Mouse (Mus musculus) midbrain, embryonic 16.5 days (tissue): ENCODE measurements at regions not wholly inside any gene's neighbourhood (a gene's known extent, or its start where the extent isn't known, plus 50 kb on each side); places are given as distances from the start of the nearest gene placed in this dataset.

Experiments
- ATAC-seq: fragments of 200-750 bp; cut with Nextera tagmentation; 2 replicates; pipeline ENCODE4 v1.8.0; 2017; ENCODE audit warnings: moderate TSS enrichment
- H3K27ac ChIP-seq: fragments of 300-500 bp; sonication (generic); 2 replicates; pipeline ENCODE4 v1.5.1; 2014; ENCODE audit warnings: mild to moderate bottlenecking, low read length, mixed read lengths
- H3K27me3 ChIP-seq: fragments of 300-500 bp; sonication (generic); 2 replicates; pipeline ENCODE4 v1.6.1; 2014; ENCODE audit warnings: low read depth, low read length, mixed read lengths; ENCODE audit not compliant: control insufficient read depth, insufficient read depth
- H3K36me3 ChIP-seq: fragments of 300-500 bp; sonication (generic); 2 replicates; pipeline ENCODE4 v1.6.1; 2014; ENCODE audit warnings: mild to moderate bottlenecking, low read length, moderate library complexity, mixed read lengths; ENCODE audit not compliant: control insufficient read depth, insufficient read depth
- H3K4me1 ChIP-seq: fragments of 300-500 bp; sonication (generic); 2 replicates; pipeline ENCODE4 v1.6.1; 2014; ENCODE audit warnings: mild to moderate bottlenecking, low read length, mixed read lengths; ENCODE audit not compliant: control insufficient read depth, insufficient read depth
- H3K4me2 ChIP-seq: fragments of 300-500 bp; sonication (generic); 2 replicates; pipeline ENCODE4 v1.6.1; 2014; ENCODE audit warnings: mild to moderate bottlenecking, low read length, mixed read lengths
- H3K4me3 ChIP-seq: fragments of 300-500 bp; sonication (generic); 2 replicates; pipeline ENCODE4 v1.5.1; 2014; ENCODE audit warnings: low read depth, mild to moderate bottlenecking, low read length, moderate library complexity, mixed read lengths
- H3K9ac ChIP-seq: fragments of 300-500 bp; sonication (generic); 2 replicates; pipeline ENCODE4 v1.6.1; 2014; ENCODE audit warnings: low read depth, low read length, mixed read lengths
- H3K9me3 ChIP-seq: fragments of 300-500 bp; sonication (generic); replicated peaks from 2 replicates; pipeline ENCODE4 v1.6.1; 2014; ENCODE audit warnings: mild to moderate bottlenecking, low read length, mixed read lengths; ENCODE audit not compliant: control insufficient read depth, poor library complexity, severe bottlenecking
- WGBS: fragments of 180-500 bp; shearing (Covaris S2); extraction: QIAGEN DNeasy Blood & Tissue Kit; methylation state at CpG from one replicate; pipeline ENCODE4 v1.1.7; 2014; 5-methylcytosine and 5-hydroxymethylcytosine counted together

- Histone ChIP-seq H3K4me1 (no peaks in the 10 kb centered on the region), H3K9me3 (no peaks in the 10 kb centered on the region), H3K9ac (no peak overlapping the region), H3K36me3 (no peaks in the 10 kb centered on the region), H3K27me3 (no peaks in the 10 kb centered on the region), H3K4me2 (no peak overlapping the region), H3K27ac (no peak overlapping the region), H3K4me3 (no peak overlapping the region)
- 88% methylated on average over 6 of the region's 6 CpGs for WGBS
- no peak for ATAC-seq
Measured at GRCm38 (mm10) chr19:54603345-54603744, 523.7 kb downstream of the Gpam start.

- H3K4me1 ChIP-seq = no peaks in the 10 kb centered on the region
- 13% methylated on average over 1 of the region's 1 CpGs for WGBS
Measured at GRCm38 (mm10) chr19:54605346-54605745, 521.7 kb downstream of the Gpam start.

GRCm38 (mm10) chr19:54616924-54617323, 510.1 kb downstream of the Gpam start:
- WGBS = 62% methylated on average over 4 of the region's 4 CpGs
- no peak overlapping the region for H3K9ac ChIP-seq
- H3K4me3 ChIP-seq = no peak overlapping the region
- no peaks in the 10 kb centered on the region for H3K9me3 ChIP-seq
- H3K36me3 ChIP-seq = no peaks in the 10 kb centered on the region
- no peak overlapping the region for H3K27ac ChIP-seq
- no peaks in the 10 kb centered on the region for H3K4me1 ChIP-seq
- ATAC-seq = no peak
- H3K27me3 ChIP-seq = no peaks in the 10 kb centered on the region
- H3K4me2 ChIP-seq = no peak overlapping the region

More at GRCm38 (mm10) chr19:54605346-54605745, 521.7 kb downstream of the Gpam start:
- Histone ChIP-seq H3K4me3 (no peak overlapping the region), H3K27me3 (no peaks in the 10 kb centered on the region), H3K36me3 (no peaks in the 10 kb centered on the region), H3K4me2 (no peak overlapping the region), H3K9me3 (no peaks in the 10 kb centered on the region), H3K9ac (no peak overlapping the region), H3K27ac (no peak overlapping the region)
- ATAC-seq = no peak
